ENCODE assay signal across 26 mouse cellular contexts in the genomic region with DNA sequence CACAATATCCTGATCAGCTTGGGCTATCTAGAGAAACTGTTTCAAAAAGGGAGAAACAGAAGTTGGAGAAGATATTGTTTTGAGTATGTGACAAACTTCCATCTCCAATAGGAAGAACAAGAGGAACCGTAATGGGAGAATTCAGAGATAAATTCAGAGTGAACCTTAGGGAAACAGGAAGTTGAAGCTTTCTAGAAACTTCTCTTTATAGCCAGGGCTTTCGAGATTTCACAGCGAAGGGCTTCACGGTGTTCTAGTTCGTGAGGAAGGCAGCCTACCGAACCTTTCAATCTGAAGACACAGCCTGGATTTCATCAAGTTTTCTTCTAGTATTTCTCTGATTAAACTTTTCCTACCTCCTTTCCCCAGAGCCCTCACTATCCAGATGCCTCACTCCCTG.
DNase-seq lines count a peak whose midpoint lies in the region; ATAC-seq and TF ChIP-seq lines count a peak whose summit lies in the region.
"Had no signal": no experiment of that assay in that cellular context is flagged by ENCODE, and none has a peak within 500 bp of the region (broad histone marks: within the 10 kb centered on the region; RNA-seq: fewer than 3 reads in every experiment).

No protein-coding gene starts in this region.

- H3K9ac ChIP-seq in liver, adult 2 months (ENCODE audit: low read depth, low read length): no peak overlapping the region
- H3K9ac ChIP-seq in stomach, postnatal 0 days (ENCODE audit: low read length): no peak overlapping the region
- H3K9ac ChIP-seq: forebrain, embryonic 13.5 days; forebrain, postnatal 0 days; heart, embryonic 12.5 days; heart, embryonic 15.5 days; hindbrain, embryonic 14.5 days had no signal

- ATAC-seq in granulocyte monocyte progenitor cell, adult 5-6 weeks (replicated peaks; ENCODE audit: poor library complexity, severe bottlenecking): peak; percentile 33; the same call in 1 of the 2 replicates
- no peak for ATAC-seq in stomach, postnatal 0 days (ENCODE audit: low FRiP score, low TSS enrichment)
- ATAC-seq in megakaryocyte progenitor cell, adult 5-6 weeks (replicated peaks; ENCODE audit: poor library complexity): no peak
- ATAC-seq: forebrain, embryonic 13.5 days; forebrain, postnatal 0 days; hindbrain, postnatal 0 days; intestine, embryonic 16.5 days had no signal

- TF ChIP-seq POLR2A in liver, adult 2 months (IDR thresholded peaks at IDR 0.05; ENCODE audit: extremely low read depth, insufficient read depth, low read length): no peak

- no peak for TF ChIP-seq CTCF in liver, adult 2 months (IDR thresholded peaks at IDR 0.05; ENCODE audit: low read depth, low read length)
- TF ChIP-seq CTCF in stomach, postnatal 0 days (IDR thresholded peaks at IDR 0.05; ENCODE audit: low read depth): no peak

- no peaks in the 10 kb centered on the region for H3K79me2 ChIP-seq in liver, adult 2 months (ENCODE audit: control insufficient read depth, insufficient read depth, low read length)

- H3K4me3 ChIP-seq in liver, adult 2 months (ENCODE audit: insufficient read depth, low read depth, low read length): no peak overlapping the region
- H3K4me3 ChIP-seq in stomach, postnatal 0 days (ENCODE audit: low read depth, low read length): no peak overlapping the region
- H3K4me3 ChIP-seq: forebrain, embryonic 10.5 days; forebrain, embryonic 13.5 days; gastrocnemius, adult 2 months; heart, embryonic 12.5 days; heart, embryonic 15.5 days had no signal

- DNase-seq in liver, adult 2 months (ENCODE audit: extremely low read depth, low read depth, low spot score): peak; percentile 7
- no peak for DNase-seq in liver
- DNase-seq in splenic B cell, adult 2 months (ENCODE audit: low read depth, low spot score): peak; percentile 63
- no peak for DNase-seq in stomach, postnatal 0 days (ENCODE audit: low spot score)
- DNase-seq: adrenal gland, adult 8-10 months; adrenal gland, postnatal 25 days; B cell, adult 2 months; cerebellum, adult 18-20 months; cerebellum, adult 9-10 months; cerebellum, postnatal 14 days; forebrain, postnatal 0 days; gastrocnemius, adult 2 months; gastrocnemius, postnatal 14 days; heart, adult 18-20 months; heart, postnatal 10 days; heart, postnatal 4 days had no signal

- 73% methylated on average over 6 of the region's 6 CpGs for WGBS in liver, adult 2 months
- 89% methylated on average over 6 of the region's 6 CpGs for WGBS in stomach, postnatal 0 days

- no peaks in the 10 kb centered on the region for H3K36me3 ChIP-seq in liver, adult 2 months (ENCODE audit: control insufficient read depth, insufficient read depth, low read length)
- no peaks in the 10 kb centered on the region for H3K36me3 ChIP-seq in splenic B cell, adult 2 months (ENCODE audit: control insufficient read depth, insufficient read depth, low read length, poor library complexity, severe bottlenecking)
- H3K36me3 ChIP-seq in stomach, postnatal 0 days (ENCODE audit: control insufficient read depth, insufficient read depth, low read length): no peaks in the 10 kb centered on the region
- H3K36me3 ChIP-seq: forebrain, embryonic 10.5 days; G1E; heart, embryonic 12.5 days; heart, embryonic 15.5 days had no signal

- H3K4me2 ChIP-seq in stomach, postnatal 0 days (replicated peaks; ENCODE audit: low read depth): no peak overlapping the region
- H3K4me2 ChIP-seq: forebrain, embryonic 13.5 days; heart, embryonic 12.5 days; heart, embryonic 15.5 days; hindbrain, embryonic 14.5 days had no signal

- H3K27me3 ChIP-seq in liver, adult 2 months (ENCODE audit: control insufficient read depth, insufficient read depth, low read length): no peaks in the 10 kb centered on the region
- no peaks in the 10 kb centered on the region for H3K27me3 ChIP-seq in splenic B cell, adult 2 months (ENCODE audit: control insufficient read depth, insufficient read depth, low read length, poor library complexity, severe bottlenecking)
- H3K27me3 ChIP-seq in stomach, postnatal 0 days (ENCODE audit: control insufficient read depth, insufficient read depth, low read length): no peaks in the 10 kb centered on the region
- H3K27me3 ChIP-seq: forebrain, embryonic 13.5 days; heart, embryonic 12.5 days; heart, embryonic 15.5 days had no signal

- no peaks in the 10 kb centered on the region for H3K9me3 ChIP-seq in stomach, postnatal 0 days (ENCODE audit: control insufficient read depth, low read length)
- H3K9me3 ChIP-seq: forebrain, embryonic 10.5 days; forebrain, embryonic 13.5 days; heart, embryonic 12.5 days; heart, embryonic 15.5 days had no signal

- no peaks in the 10 kb centered on the region for H3K4me1 ChIP-seq in liver, adult 2 months (ENCODE audit: control insufficient read depth, insufficient read depth, low read length)
- no peaks in the 10 kb centered on the region for H3K4me1 ChIP-seq in stomach, postnatal 0 days (replicated peaks; ENCODE audit: control insufficient read depth, insufficient read depth)
- H3K4me1 ChIP-seq: forebrain, embryonic 13.5 days; heart, embryonic 12.5 days; heart, embryonic 15.5 days had no signal

- no peak overlapping the region for H3K27ac ChIP-seq in liver, adult 2 months (replicated peaks; ENCODE audit: insufficient read depth, low read depth, low read length)
- no peak overlapping the region for H3K27ac ChIP-seq in stomach, postnatal 0 days (replicated peaks)
- H3K27ac ChIP-seq: forebrain, embryonic 10.5 days; forebrain, embryonic 13.5 days; gastrocnemius, adult 2 months; heart, embryonic 15.5 days; hindbrain, embryonic 14.5 days; hindbrain, postnatal 0 days had no signal

- TF ChIP-seq EP300 in stomach, postnatal 0 days (optimal IDR thresholded peaks at IDR 0.05): no peak

Comparison
In these comparisons a context has a peak if more than half of its experiments do, and no peak if none do; other contexts are left out.
1. DNase-seq: peak in liver, adult 2 months (single experiment) and splenic B cell, adult 2 months (single experiment); none in liver (single experiment) and stomach, postnatal 0 days (single experiment).